Mouse (Mus musculus) thymus, postnatal 14 days (tissue): ENCODE data around the gene Serinc4.
A peak's percentile ranks its signal among the peaks of the same experiment; 100 is the strongest.
"Not testable (repeated sequence)": the region's sequence is repeated elsewhere in the genome, so short reads cannot be mapped to it uniquely, and the experiment has no call there.

Source experiments
- DNase-seq: peaks from one replicate; pipeline ENCODE4 v3.0.0; 2021

Serinc4 gene

DNA sequence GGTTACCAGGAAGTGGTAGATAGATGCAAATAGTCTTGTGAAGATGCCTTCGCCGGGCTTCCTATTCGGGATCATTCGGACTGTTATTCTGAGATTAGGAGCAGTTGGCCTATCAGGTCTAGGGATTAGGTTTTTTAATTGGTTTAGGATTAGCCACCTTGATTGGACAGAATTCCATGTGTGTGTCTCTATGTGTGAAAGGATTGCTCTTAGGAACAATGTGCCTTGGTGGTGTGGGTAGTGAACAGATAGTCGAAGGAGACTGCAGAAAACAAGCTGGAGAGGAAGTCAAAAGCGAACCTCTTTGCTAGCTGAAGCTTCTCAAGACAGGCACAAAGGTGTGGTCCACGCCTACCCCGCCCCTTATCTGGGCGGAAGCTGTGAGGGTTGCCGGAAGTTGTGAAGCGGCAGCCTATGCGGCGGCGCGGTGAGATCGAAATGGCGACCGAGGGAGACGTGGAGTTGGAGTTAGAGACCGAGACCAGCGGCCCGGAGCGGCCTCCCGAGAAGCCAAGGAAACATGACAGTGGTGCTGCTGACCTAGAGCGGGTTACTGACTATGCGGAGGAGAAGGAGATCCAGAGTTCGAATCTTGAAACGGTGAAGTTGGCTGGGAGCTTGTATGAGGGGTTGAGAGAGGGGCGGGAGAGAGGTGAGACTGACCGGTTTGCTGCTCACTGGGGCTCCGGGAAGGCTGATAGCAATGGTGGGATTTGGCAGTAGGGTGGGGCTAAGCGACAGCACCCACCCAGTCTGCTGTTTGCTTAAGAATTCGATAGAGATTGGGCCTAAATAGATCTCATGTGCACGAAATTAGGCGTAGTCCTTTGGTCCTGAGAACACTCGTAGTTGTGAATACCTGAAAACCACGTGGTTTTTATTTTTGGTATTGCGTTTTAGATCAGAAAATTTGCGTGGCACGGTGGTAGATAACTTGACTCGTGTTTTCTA lies at the start of gene Serinc4:
Gene Serinc4, minus strand, starts transcription at position 90 of the 951 bp plus-strand sequence.
- peak; percentile 91 for DNase-seq

DNA sequence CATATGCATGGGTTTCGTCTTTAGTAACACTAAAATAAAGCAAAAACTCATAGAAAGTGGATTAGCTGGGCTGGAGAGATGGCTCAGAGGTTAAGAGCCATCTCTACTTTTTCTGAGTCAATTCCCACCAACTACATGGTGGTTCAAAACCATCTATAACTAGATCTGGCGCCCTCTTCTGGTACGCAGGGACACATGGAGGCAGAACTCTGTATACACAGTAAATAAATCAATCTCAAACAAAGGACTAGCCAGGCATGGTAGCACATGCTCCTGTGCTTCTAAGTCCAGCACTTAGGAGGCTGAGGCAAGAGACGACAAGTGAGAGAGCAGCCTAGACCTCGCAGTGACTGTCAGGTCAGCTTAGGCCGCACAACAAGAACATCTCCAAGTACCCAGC lies 45.0 kb upstream of the Serinc4 start:
- not testable (repeated sequence) for DNase-seq

DNA sequence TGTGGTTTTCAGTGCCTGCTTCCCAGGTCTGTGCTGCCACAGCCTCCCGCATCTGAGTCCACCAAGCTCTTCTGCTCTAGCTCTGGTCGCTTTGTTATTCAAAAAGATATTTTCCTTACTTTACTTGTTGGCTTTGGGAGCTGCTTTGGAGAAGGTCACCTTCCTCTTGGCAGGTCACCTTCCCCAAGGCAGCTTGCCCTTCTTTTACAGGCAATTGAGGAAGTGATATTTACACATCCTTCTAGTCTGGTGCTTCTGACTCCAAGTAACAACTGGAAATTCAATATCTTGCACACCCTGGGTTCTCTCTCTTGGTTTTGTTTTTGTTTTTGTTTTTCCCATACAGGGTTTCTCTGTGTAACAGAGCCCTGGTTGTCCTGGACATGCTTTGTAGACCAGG lies 27.8 kb upstream of the Serinc4 start:
- not testable (repeated sequence) for DNase-seq

DNA sequence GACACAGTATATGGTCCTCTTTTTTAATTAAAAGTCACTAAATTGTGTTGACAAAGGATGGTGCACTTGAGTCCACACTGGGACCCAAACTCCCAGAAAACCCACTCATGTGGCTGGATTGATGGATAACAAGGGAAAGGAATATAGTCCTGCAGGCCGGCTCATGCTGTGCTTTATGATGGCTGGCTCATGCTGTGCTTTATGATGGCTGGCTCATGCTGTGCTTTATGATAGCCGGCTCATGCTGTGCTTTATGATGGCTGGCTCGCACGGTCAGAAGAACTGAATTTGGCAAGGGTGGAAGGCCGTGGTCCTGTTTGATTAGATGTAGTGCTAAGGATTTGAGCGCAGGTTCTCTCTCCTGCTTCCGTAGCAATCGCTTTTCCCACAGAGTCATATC lies 27.0 kb upstream of the Serinc4 start:
- no peak for DNase-seq

DNA sequence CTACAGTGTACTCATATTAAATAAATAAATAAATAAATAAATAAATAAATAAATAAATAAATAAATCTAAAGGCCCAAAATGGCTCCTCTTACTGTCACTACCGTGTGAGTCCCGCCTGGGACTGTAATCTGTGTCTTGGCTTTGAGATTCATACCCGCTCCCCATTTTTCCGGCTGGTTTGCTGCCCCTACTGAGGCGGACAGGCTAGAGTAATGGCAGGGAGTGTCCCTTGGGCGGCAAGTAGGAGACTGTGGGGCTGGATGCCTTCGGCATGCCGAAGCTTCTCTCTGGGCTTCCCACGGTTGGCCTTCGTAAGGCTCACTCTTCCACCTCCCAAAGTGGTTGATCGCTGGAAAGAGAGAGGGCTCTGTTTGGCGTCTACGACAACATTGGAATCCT lies 24.3 kb upstream of the Serinc4 start:
- DNase-seq = not testable (repeated sequence)

DNA sequence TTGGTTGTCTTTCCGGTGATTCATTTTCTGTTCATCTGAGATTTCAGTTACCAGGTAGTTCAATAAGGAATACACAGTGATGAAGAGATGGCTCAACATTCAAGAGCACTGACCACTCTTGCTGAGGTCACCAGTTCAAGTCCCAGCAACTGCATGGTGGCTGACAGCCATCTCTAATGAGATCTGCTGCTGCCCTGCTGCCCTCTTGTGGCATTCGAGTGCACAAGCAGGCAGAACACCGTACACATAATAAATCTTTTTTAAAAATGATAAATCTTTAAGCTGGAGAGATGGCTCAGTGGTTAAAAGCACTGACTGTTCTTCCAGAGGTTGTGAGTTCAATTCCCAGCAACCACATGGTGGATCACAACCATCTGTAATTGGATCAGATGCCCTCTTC lies 23.9 kb upstream of the Serinc4 start:
- peak; percentile 43 for DNase-seq

DNA sequence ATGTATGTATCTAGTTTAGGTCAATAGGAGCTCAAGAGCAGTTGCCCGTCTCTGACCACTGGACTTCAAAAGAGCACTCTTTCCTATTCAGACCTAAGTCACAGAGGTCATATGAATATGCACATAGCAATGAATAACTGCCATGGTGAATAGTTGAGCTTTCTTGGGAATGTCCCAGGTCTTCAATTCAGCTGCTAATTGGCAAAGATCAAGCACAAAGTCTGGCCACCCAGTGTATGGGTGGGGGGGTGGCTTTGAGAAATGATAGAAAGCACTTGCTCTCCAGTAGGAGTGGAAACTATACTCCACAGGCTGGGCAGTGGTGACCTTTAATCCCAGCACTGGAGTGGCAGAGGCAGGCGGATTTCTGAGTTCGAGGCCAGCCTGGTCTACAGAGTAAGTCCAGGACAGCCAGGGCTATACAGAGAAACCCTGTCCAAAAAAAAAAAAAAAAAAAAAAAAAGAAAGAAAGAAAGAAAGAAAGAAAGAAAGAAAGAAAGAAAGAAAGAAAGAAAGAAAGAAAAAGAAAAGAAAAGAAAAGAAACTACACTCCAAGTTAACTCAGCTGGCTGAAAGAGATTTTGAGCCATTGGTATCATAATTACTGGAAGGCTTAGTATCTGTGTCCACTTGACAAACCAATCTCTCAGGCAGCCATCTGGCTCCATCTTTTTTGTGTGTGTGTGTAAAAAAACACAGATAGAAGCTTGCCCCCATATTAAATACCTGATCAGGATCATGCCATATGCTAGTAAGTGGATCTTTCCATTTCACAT lies 21.1 kb upstream of the Serinc4 start:
- DNase-seq = no peak

DNA sequence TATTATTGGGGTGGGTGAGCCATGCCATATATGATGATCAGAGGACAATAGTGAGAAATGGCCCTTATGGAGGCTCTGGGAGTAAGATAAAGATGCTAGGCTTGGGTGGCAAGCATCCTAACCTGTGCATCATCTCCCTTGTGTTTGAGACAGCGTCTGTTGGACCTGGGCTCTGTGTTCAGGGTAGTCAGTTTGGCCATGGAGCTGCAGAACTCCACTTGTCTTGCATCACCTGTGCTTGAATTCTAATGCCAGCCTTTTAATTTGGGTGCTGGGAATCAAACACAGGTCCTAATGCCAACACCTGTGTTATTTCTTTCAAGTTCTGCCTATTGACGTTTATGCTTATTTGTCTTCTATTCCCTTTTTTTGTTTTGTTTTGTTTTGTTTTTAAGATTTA lies 18.7 kb upstream of the Serinc4 start:
- not testable (repeated sequence) for DNase-seq

DNA sequence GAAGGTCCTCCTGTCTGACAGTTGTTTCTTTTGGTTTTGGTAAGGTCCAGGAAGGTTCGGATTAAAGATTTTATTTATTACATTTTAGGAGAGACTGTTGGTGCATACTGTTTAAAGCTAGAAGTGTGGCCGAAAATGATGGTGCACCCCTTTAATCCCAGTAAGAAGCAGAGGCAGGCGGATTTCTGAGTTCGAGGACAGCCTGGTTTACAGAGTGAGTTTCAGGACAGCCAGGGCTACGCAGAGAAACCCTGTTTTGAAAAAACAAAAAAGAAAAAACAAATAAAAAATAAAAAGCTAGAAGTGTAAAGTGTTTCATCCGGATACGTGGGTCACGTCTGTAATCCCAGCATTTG lies 17.6 kb upstream of the Serinc4 start:
- DNase-seq = no peak

DNA sequence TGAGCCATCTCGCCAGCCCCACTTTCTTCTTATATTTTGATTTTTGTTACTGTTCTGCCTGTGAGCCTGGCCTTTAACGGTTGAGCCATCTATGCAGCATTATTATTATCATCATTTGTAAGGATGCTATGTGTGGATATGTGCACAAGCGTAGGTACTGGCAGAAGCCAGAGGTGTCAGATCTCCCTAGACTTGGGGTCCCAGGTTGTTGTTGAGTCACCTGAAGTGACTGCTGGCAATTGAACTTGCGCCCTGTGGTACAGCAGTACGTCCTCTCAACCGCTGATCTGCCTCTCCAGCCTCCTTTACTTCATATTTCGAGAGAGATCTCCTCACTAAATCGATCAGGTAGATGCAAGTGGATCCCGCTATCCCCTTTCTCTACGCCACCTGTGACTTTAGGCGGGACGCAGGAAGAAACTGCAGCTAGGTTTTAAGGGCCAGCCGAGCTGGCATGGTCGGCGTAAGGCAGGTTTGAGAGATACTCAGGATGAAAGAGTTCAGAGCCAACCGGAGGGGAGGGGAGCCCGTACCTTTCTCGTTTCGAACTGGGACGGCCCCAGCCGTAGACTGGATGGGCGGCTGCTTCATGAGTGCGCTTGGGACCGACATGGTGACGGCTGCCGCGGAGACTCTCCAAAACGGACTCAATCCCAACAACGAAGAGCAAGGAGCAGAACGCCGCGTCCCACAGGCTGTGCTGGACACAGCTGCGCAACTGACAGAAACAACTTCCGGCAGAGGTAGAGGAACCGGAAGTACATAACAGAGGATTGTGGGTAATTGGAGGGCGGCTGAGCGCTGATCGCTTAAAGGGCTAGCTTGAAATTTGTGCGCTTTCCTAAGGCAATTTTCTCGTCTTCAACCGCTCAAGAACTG lies 17.0 kb upstream of the Serinc4 start, which contains the start of gene Mfap1b:
Gene Mfap1b, minus strand, starts transcription at position 767 of the 879 bp plus-strand sequence.
- DNase-seq = peak; percentile 83

DNA sequence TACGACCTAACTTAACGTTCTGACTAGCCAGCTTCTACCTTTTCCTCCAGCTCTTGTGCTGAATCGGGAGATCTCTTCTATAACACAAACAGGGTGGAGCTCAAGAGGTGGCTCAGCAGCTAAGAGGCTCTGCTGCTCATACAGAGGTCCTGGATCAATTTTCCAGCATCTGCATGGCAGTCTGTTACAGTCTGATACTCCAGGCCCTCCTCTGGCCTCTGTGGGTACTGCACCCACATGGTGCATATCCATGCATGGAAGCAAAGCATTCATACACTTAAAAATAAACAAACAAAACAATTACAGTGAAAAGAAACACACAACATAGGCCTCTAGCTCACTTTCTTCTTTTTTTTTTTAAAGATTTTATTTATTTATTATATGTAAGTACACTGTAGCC lies 16.2 kb upstream of the Serinc4 start:
- not testable (repeated sequence) for DNase-seq

DNA sequence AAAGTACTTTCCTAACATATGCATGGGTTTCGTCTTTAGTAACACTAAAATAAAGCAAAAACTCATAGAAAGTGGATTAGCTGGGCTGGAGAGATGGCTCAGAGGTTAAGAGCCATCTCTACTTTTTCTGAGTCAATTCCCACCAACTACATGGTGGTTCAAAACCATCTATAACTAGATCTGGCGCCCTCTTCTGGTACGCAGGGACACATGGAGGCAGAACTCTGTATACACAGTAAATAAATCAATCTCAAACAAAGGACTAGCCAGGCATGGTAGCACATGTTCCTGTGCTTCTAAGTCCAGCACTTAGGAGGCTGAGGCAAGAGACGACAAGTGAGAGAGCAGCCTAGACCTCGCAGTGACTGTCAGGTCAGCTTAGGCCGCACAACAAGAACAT lies 12.4 kb upstream of the Serinc4 start:
- not testable (repeated sequence) for DNase-seq

DNA sequence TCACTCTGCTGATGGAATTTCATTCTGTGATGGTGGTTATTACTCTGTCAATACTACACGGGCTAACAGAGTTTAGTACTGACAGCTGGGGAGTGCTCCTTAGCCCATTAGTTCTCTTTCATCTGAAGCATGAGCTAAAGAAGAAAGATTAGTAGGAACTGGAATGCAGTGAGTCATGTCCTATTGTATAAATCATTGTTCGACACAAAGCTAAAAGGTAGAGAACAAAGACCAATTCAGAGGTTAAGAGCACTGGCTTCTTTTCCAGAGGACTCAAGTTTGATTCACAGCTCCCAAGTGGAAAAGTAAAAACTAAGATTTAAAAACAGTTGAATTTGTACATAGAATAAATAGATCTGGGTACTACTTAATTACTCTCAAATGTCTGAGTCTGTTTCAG lies 3.5 kb upstream of the Serinc4 start:
- no peak for DNase-seq

DNA sequence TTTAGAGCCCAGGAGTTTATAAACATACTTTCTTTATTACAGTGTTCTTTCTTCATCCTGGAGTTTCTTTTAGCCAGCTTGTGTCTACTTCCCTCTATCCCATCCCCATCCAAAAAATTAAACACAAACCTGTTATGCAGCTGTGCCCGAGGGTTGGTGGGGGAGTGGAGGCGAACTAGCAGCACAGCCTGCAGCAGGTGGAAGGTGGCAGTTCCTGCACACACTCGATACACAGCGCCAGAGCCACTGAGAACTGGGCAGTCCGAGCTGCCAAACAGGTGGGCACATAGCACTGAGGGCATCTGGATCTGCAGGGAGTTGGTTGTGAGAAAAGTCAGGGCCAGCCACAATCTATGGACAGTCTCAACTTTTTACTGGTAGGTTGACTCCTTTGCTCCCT lies 1.0 kb downstream of the Serinc4 start:
- no peak for DNase-seq

DNA sequence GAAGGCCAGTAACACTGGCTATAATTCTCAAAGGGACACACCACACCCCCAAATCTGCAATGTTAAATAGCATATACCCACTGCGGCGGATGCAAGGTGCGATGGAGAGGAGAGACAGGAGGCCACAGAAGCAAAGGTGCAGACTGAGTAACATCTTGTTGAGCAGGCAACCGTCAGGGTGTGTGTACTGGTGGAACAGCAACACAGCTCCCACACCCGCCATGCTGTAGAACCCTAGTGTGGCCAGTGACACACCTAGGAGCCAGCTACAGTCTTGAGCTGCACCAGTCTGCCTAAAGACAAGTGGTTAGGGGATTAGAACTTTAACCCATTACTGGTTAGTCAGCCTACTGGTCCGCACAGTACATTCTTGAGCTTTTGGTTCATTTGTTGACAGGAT lies 2.7 kb downstream of the Serinc4 start:
- DNase-seq = no peak

DNA sequence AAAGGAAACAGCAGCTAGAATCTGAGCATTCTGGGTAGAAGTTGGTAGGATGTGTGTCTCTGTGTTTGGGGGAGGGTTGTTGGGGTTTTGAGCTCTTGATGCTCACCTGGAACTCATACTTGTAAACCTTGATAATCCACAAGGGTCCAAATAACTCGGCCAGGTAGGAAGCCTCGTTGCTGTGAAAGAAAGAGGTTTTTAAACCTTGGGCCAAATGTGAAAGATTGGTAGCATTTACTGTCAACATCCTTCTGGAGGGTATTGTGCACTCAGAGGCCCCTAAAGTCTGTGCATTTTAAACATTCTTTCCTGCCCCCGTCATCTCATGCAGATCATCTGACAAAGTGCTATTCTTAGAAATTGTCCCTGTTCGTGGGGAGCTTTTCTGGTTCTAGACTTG lies 3.6 kb downstream of the Serinc4 start, which contains the start of gene Hypk:
Gene Hypk, plus strand, starts transcription at position 301 of the 400 bp plus-strand sequence.
- DNase-seq = no peak

DNA sequence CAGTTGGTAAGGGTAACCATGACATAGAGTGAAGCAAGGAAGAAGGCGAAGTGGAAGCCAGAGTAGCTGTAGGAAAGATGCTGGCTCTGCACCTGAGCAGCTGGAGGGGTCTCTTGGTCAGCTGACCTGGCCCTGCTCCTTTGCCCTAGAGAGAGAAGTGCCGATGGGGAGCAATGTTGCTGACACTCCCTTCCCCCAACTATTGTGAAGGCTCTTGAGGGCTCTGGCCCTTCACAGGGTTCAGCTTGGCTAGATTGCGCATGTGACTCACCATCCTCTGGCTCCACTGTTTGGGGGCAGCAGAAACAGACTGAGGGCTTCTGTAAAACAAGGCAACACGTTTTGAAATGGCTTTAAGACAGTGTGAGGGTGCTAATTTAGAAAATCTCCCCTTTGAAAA lies 4.2 kb downstream of the Serinc4 start:
- no peak for DNase-seq

DNA sequence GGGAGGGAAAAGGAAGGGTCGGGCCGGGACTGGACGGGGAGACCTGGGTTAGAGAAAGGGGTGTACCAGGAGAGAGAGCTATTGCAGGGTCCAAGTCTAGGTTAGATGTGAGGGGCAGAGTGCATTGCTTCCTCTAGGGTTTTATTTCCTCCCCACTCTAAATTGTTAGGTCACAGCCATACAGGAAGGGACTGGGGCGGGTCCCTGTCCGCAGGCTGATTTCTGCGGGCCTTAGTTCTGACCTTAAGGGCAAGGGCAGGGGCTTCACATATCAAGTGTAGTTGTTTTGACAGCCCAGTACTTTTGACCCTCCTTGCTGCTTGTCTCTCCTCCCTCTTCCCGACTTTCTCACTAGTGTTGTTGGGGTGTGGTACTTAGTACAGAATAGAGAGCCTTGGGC lies 6.5 kb downstream of the Serinc4 start:
- no peak for DNase-seq

DNA sequence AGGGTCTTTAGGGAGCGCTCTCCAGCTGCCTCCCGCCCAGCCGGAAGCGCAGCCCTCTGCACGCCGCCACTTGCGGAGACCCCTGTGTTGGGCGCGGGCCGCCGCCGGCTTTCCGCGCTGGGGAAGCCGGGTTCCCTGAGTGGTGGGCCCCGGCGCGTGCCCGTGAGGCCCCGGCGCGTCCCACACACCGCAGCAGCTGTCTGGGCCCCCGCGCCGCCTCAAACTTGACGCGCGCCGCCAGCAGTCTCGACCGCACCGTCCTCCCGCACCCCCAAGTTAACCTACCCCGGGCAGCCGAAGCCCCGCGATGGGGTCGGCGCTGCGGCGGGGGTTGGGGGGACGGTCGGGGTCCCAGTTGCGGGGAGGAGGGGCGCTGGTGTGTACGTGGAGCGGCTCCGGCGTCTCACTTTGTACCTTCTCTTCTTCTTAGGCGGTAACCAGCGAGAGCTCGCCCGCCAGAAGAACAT lies 7.0 kb downstream of the Serinc4 start:
- DNase-seq = no peak

DNA sequence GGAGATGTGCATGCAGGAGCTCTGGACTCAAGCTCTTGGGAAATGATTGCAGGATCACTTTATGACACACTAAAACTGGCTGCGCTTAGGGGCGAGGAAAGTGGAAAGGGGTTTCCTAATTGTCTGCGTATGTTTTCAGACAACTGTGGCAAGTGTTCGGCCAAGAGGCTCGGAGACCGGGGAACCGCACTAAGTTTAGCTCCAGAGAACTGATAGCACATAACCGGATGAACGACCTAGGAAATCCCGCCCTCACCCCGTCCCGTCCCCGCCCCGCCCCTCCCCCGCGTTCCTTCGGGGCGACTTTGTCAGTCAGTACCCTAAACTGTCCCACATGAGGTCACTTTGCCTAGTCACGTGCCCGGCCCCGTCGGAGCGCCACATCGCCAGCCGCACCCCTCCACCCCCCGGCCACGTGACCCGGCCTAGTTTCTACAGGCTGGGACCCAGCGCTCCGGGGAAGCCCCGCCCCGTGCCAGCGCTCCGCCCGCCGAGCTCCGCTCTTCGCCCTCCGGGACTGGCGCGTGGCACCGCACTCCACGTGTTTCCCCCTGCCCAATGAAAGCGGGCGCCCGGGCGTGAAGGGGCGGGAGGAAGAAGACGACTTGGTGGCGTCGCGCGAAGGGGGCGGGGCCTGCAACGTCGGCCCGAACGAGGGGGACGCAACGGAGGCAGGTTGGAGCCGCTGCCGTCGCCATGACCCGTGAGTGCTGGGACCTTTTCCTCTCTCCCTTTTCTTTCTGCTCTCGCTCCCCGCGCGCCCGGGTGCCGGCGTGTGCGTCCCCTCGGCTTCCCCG lies 7.6 kb downstream of the Serinc4 start, which contains the start of gene Serf2:
Gene Serf2, plus strand, starts transcription at position 457 of the 797 bp plus-strand sequence.
- peak; percentile 100 for DNase-seq

DNA sequence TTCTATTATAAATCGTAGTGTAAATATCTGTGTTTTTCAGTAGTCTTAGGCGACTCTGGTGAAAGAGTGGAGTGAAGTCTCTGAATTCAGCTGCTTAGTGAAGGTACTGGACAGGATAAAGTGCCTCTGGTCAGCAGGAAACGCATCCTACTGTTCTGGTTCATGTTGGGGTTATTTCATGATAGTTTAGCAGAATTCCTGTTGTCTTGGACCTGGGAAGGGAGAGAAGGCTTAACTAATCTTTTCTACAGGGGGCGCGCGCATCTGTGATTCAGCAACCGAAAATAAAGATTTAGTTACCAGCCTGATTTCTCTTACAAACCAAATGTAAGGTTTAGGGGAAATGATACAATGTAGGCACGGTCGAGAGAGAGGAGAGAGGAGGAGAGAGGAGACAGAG lies 8.4 kb downstream of the Serinc4 start:
- peak; percentile 60 for DNase-seq

DNA sequence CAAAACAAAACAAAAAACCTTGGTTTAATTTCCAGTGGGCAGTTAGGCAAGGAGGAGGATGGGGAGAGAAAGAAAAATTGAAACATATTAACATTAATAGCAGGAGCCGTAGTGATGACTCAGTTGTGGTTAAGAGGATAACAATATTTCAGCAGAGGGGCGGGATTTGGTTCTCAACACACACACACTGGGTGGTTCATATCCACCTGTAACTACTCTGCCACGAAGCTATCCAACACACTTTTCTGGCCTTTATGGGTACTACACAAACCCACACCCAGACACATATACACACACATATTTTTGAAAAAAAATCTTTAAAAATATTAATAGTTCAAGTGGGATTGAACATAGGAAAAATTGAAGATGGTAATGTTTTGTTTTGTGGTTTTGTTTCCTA lies 9.6 kb downstream of the Serinc4 start:
- DNase-seq = no peak
